Comparison of ENCODE assay signal across 15 mouse cellular contexts in the genomic region with DNA sequence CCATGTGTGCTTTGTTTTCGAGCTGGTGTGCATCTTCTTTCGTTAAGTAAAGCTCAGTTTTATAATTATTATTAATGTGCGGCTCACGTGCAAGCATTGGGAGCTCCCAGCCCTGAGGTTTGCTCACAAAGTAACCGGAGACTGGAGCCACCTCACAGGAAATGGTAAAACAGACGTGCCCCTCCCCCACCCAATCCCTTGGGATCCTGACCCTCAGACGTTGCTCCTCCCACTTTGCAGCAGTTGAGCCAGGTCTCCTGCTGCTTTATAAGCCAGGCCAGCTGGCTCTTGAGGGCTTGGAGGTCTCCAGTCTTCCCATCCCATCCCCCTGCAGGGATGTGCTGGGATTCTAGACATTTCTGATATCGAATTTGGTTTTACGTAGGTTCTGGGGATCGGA.
DNase-seq lines count a peak whose midpoint lies in the region; ATAC-seq lines count a peak whose summit lies in the region.
"Had no signal": no experiment of that assay in that cellular context is flagged by ENCODE, and none has a peak within 500 bp of the region (broad histone marks: within the 10 kb centered on the region; RNA-seq: fewer than 3 reads in every experiment).

No protein-coding gene starts in this region.

- intact Hi-C loops in heart, postnatal 36 days (cut with DNase I) = no loop called here

- H3K9ac ChIP-seq in midbrain, embryonic 14.5 days (replicated peaks; ENCODE audit: low read length) = no peak overlapping the region
- no peak overlapping the region for H3K9ac ChIP-seq in midbrain, embryonic 13.5 days (replicated peaks)
- H3K9ac ChIP-seq: hindbrain, embryonic 14.5 days; lung, embryonic 15.5 days had no signal

- peak; percentile 15 for DNase-seq in heart, postnatal 4 days
- DNase-seq in heart, postnatal 36 days = no peak
- peak; percentile 34 for DNase-seq in midbrain, embryonic 14.5 days
- DNase-seq in forelimb bud, embryonic 11.5 days (ENCODE audit: low read depth, low spot score) = peak; percentile 74
- DNase-seq in retina, postnatal 1 day = peak; percentile 71
- DNase-seq in thymus, adult 18-20 months = no peak
- no peak for DNase-seq in right cerebral cortex, adult 18-20 months
- DNase-seq: B cell, adult 2 months; kidney, postnatal 14 days; liver; thymus, postnatal 25 days had no signal

- H3K4me3 ChIP-seq in midbrain, embryonic 14.5 days (replicated peaks; ENCODE audit: low read depth, low read length) = no peak overlapping the region
- H3K4me3 ChIP-seq in midbrain, embryonic 13.5 days (replicated peaks) = no peak overlapping the region
- H3K4me3 ChIP-seq: heart, embryonic 10.5 days; lung, embryonic 15.5 days had no signal

- no peaks in the 10 kb centered on the region for H3K36me3 ChIP-seq in midbrain, embryonic 14.5 days (ENCODE audit: control insufficient read depth, insufficient read depth, low read length)
- no peaks in the 10 kb centered on the region for H3K36me3 ChIP-seq in midbrain, embryonic 13.5 days
- H3K36me3 ChIP-seq: heart, embryonic 10.5 days; lung, embryonic 15.5 days had no signal

- H3K27ac ChIP-seq in midbrain, embryonic 14.5 days (replicated peaks; ENCODE audit: low read depth, low read length) = no peak overlapping the region
- no peak overlapping the region for H3K27ac ChIP-seq in midbrain, embryonic 13.5 days
- H3K27ac ChIP-seq: heart, embryonic 10.5 days; hindbrain, embryonic 14.5 days; lung, embryonic 15.5 days had no signal

- no peaks in the 10 kb centered on the region for H3K27me3 ChIP-seq in midbrain, embryonic 14.5 days (ENCODE audit: control insufficient read depth, insufficient read depth, low read length)
- H3K27me3 ChIP-seq in midbrain, embryonic 13.5 days = no peaks in the 10 kb centered on the region
- H3K27me3 ChIP-seq: lung, embryonic 15.5 days had no signal

- 60% methylated on average over 10 of the region's 10 CpGs for whole genome bisulfite sequencing in midbrain, embryonic 14.5 days
- 55% methylated on average over 10 of the region's 10 CpGs for WGBS in midbrain, embryonic 13.5 days

- H3K4me1 ChIP-seq in midbrain, embryonic 14.5 days (ENCODE audit: control insufficient read depth, insufficient read depth, low read length) = no peaks in the 10 kb centered on the region
- peaks cover 27% of the 10 kb centered on the region for H3K4me1 ChIP-seq in midbrain, embryonic 13.5 days (replicated peaks)

- ATAC-seq in midbrain, embryonic 14.5 days (ENCODE audit: low FRiP score, low TSS enrichment) = no peak
- ATAC-seq in midbrain, embryonic 13.5 days = no peak

- no peak overlapping the region for H3K4me2 ChIP-seq in midbrain, embryonic 14.5 days (ENCODE audit: low read length)
- no peak overlapping the region for H3K4me2 ChIP-seq in midbrain, embryonic 13.5 days (replicated peaks)
- H3K4me2 ChIP-seq: hindbrain, embryonic 14.5 days; lung, embryonic 15.5 days had no signal

- H3K9me3 ChIP-seq in midbrain, embryonic 14.5 days (ENCODE audit: control insufficient read depth, low read length) = no peaks in the 10 kb centered on the region
- no peaks in the 10 kb centered on the region for H3K9me3 ChIP-seq in midbrain, embryonic 13.5 days
- H3K9me3 ChIP-seq: heart, embryonic 10.5 days; lung, embryonic 15.5 days had no signal

Comparison
In these comparisons a context has a peak if more than half of its experiments do, and no peak if none do; other contexts are left out.
1. DNase-seq: peak in heart, postnatal 4 days (single experiment), midbrain, embryonic 14.5 days (single experiment), forelimb bud, embryonic 11.5 days (single experiment) and retina, postnatal 1 day (single experiment); none in heart, postnatal 36 days (0 of 2), thymus, adult 18-20 months (0 of 2) and right cerebral cortex, adult 18-20 months (single experiment).